Mouse (Mus musculus): ENCODE measurements around the gene Stra6.

Stra6 gene

DNA sequence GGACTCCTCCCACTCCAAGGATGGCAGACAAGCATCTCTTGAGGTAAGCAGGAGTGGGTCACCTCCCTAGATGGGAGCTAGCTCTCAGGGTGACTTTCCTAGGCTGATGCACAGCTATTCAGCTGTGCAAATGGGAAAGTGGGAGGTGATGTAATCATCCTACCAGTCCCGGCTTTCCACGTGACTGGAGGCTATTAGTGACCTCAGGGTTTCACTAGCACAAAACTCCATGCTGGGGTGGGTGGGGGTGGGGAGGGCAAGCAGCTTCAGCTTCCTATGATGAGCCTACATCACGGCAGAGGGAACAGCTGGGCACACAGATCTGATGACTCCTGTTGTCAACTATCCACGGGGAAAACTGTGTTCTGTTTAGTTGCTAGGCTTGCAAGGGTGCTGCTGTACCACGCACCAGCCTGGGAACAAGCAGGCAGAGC is 111.2 kb downstream of the Stra6 start:
- DNase-seq (ENCODE audit: low spot score): no peak

DNA sequence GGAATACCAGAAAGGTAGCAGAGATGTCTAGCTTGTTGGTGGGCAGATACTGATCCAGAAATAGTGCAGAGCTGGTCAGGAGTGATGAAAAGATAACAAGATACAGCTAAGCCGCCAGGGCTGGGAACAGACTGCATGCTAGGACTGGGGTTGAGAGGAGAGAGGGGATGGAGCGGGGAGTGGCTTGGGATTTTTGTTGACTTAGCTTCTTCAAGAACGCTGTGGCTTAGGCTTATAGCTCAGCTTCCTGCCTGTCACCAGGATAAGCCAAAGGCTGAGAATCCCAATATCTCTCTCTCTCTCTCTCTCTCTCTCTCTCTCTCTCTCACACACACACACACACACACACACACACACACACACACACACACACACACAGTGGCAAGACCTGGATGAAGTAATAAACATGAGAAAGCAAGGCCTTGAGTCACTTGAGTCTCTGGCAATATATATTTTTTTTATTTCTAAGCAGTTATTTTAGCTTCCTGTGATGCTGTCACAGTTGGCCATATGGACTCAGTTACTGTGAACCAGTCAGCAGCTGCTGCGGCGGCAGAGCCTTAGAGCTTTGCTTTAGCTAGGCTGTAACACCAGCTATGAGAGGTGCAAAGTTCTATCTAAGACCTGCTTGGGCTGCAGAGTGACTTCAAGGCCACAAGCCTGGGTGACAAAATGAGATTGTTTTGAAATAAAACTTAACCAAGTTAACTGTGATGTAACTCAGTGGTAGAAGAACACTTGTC is 112.3 kb downstream of the Stra6 start:
- no peak for DNase-seq (ENCODE audit: low spot score)

DNA sequence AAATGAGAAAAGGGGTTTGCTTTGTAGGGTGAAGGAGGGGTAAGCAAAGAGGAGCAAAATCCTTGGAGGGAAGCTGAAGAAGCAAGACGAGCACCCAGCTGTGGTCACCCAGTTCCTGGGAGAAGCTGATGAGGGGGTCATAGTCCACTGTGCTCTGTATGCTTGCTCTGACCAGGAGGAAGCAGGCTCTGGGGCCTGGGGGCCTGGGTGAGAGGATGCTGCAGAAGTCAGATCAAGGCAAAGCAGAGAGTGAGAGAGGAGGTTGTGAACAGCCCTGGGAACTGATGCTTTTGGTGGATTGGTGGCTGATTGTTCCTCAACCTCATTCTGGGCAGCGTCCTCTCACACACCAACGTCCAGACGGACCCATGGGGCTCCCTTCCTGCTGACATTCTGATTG is 113.6 kb downstream of the Stra6 start:
- DNase-seq (ENCODE audit: low spot score): no peak

DNA sequence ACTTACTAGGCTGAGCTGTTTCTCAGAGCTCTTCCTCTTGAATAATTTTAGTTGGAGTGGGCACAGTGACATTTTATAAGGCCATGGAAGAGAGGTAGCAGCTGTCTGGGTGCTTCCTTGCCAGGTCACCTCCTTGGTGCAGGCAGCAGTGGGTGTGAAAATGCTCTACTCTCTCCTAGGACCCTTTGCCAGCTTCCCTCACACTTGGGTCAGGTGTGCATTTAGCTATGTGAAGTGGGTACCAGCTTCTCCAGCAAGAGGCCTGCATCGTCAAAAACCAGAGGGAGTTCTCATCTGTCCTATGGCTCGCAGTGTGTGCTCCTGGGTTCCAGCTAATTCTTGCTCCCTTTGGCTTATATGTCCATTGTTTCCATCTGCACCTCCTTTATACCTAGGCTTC is 115.8 kb downstream of the Stra6 start:
- DNase-seq (ENCODE audit: low spot score): no peak

DNA sequence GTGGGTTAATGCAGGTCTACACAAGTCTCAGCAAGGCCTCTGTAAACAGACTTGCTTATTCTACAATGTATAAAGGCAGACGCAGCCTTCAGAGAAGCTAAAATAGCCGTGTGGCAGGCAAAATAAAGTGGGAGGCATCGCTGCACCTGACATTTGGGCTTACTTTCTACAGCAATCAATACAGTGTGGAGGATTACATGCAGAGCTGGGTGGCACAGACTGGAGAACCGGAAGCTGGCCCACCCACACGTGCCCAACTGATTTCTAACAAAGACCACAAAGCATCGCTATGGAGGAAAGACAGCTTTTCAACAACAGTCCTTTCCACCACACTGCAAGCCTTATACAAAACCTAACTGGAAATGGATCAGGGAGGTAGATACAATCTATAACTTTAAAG is 120.9 kb downstream of the Stra6 start:
- no peak for DNase-seq (ENCODE audit: low spot score)

DNA sequence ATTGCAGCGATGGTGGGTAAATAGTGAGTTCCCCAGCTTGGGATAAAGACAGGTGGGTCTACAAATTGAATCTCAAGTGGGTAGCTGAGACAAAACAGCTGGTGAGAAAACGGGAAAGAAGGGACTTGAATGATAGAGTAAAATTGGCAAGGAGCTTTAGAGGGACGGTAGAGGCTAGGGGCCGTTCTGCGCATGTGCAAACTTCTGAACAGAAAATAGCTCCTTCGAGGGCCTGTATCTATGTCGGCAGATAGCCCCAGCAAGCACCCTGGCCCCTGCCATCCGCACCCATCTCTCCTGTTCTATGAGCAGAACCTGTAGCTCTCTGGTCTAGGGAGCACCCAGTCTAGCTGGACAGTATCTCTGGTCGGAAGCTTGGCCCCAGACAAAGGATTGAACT is 130.6 kb downstream of the Stra6 start:
- no peak for DNase-seq (ENCODE audit: low spot score)

DNA sequence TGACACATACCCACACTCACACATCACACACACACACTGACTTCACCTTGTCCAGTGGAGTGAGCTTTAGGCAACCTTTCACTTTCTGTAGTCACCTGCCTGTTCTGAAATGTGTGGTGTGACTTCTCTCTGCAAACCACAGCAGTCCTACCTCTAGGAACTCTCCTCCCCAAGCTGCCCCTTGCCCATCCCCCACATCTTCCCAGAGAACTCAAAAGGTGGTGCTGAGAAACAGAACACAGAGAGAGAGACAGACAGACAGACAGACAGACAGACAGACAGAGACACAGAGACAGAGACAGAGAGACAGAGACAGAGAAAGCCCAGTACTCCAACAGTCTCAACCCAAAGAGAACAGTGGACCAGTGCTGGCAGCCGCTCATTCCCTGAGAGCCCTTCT is 132.1 kb downstream of the Stra6 start:
- no peak for DNase-seq (ENCODE audit: low spot score)

DNA sequence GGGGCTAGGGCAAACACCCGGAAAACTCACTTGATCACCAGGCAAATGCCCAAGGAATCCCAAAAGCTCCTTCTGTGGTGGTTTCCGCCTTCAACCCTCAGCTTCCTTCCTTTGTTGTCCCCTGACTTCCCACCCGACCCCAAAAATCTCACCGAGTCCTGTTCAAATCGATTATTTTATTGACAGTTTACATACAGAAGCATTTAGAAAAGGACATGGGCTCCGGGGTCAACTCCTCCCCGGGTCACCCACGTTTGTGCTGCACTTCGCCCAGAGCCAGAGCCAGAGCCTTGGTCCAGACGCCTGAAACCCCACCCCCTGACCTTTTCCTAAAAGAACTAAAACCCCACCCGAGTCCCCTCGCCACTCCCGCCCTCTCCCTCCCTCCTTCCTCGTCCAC is 132.6 kb downstream of the Stra6 start:
- no peak for DNase-seq (ENCODE audit: low spot score)

DNA sequence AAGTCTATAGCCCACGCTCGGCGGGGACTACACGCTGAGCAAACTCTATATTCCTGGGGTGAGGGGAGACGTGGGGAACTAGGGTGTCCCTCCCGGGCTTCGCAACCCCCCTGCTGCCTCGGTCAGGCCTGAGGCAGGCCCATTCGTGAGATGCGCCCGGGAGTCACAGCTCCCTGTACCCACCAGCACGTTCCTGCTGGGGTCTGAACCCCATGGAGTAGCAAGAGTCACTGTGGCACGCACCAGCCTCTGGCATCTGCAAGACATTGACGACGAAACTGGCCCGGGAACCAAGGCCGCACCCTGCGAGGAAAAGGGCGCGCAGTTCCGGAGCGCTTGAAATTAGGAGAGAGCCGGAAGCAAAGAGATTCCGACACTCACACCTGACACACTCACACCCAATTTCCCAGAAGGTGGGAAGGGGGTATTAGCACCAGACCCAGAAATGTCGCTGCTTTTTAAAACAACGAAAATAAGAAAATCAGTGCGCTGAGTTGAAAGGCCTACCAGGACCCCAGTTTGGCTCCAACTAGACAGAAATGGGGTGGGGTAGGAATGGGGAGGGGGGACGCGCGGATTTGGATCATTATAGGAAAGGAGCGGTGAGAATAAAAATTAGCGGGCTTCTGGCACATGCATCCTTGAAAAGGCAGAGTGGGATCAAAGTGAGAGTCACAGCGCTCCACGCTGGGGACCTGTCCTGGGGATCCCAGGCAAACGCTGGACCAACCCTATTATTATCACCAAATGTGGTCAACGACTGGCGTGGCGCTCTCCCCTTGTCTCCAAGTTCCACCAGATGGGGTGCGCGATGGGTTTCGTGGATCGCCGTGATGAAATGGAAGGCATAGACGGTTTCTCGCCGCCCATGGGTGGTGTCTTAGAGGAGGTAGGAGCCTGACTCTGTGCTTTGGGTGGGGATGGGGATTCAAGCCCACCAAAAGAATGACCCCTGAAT is 133.3 kb downstream of the Stra6 start:
- no peak for DNase-seq (ENCODE audit: low spot score)

DNA sequence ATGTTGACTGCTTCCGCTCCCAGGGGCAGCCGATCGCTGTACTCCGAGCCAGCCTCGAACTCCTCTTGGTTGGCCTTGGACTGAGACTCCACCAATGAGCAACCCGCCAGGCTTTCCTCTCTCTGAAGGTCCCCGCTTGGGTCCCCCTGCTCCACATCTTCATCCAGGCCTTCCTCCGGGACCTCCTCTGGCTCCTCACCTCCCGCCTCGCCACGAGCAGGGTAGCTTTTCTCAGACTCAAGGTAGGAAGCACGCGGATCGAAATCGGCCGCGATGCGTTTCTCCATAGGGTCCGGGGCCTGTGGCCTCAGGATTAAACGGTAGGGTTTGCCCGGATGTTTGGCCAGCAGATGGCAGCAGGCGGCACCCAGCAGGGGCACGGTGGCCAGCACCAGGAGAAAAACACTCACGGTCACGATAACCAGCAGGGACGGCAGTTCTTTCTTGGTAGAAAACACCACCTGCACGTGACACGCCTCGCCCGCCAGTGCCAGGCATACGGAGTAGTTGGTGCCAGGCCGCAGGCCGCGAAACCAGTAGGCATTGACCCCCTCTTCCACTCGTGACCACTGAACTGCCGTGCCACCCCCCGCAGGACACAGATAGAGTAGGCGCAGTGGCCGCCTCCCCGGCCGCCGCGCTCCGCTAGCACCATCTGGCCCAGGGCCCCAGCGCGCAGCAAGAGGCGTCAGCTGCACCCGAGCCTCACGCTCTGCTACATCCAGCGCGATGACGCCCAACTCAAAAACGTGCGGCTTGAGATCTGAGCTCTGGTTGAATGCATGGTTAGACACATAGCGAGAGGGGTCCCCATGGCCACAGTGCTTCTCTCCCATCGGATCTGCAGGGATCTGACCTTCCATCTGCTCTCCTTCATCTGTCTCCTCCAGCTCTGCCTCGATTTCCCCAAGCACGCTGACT is 134.5 kb downstream of the Stra6 start:
- DNase-seq (ENCODE audit: low spot score): no peak

DNA sequence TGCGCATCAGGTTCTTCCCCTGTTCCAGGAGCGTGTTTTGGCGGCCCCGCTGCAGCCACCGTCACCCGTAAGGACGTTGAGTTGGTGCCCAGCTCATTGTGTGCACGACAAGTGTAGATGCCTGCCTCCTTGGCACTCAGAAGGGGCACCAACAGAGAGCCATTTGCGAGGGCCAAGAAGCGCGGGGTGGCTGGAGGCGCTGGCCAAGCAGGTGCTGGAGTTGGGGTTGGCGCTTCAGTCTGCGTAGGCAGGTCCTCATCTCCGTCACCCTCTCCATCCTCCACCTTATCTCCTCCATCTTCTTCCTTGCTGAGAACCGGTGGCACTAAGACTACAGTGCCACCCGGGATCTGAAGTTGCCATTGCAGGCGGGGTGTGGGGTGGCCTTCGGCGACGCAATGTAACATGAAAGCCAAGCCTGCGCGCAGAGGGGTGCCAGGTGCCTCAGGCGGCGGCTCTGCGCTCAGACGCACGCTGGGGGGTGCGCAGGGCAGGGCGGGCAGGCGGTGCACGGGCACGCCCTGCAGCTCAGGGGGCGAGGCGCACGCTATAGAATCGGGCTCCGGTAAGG is 135.3 kb downstream of the Stra6 start:
- DNase-seq (ENCODE audit: low spot score): no peak

DNA sequence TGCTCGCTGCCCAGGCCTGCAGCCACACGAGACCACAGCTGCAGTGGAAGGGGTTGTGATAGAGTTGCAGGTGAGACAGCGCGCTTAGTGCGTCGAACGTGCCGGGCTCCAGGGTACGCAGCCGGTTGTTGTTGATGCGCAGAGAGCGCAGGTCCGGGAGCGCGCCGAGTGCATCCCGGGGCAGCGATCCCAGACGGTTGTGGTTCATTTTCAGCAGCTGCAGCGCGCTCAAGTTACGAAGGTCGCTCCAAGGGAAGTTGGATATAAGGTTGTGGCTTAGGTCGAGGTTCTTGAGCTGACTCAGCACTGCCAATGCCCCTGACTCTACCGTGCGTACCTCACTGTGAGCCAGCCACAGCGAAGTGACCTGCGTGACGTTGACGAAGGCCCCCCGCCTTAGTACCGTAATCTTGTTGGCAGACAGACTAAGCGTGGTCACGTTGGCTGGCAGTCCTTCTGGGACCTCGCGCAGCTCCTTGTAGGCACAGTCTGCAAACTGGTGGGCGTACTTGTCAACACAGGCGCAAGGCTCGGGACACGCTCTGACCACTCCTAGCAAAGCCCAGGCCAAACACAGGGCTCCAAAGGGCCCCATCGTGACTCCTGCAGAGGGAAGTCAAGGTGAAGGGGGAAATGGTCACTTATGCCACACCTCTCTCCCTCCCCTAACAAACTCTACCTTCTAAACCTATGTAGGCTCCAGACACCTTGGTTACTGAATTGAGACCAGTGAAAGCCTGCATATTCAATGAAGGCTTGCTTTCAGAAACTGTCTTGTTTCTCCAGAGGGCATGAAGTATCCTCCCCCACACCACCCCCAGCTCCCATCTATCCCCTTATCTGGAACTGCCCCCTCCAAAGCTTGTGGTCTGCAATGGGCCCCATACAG is 136.0 kb downstream of the Stra6 start:
- no peak for DNase-seq (ENCODE audit: low spot score)

DNA sequence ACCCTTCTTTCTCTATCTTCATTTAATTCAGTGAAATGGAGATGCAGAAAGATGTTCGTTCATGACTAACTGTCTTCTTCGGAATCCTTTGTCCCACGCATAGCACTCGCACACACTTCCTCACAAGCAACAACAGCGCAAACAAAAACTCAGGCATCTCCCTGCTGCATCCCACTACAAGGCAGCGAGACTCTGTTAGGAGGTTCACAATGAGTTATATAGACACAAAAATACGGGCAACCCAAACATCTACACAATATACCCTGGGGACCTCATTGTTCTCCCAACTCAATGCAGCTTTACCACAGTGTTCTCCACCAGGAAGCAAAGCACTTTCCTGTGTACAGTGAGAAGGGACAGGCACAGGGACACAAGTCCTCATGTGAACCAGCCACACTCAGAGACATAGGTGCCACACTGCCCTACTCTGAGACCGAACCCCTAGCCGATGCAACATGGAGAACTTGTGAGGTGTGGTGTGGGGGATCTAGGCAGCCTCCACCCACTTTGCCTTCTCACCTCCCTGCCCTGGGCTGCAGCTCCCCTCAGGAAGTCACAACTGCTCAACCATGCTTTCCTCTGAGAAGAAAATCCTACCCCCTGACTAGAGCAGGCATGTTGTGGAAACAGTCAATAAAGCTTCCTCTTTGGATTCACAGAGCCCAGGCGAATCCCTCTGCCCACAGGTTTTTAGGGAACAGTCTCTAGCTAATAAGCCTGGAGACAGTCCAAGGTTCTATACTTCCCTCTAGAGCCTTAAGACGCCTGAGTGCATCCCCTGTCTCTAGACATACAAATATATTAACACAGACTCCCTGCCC is 136.9 kb downstream of the Stra6 start:
- no peak for DNase-seq (ENCODE audit: low spot score)

DNA sequence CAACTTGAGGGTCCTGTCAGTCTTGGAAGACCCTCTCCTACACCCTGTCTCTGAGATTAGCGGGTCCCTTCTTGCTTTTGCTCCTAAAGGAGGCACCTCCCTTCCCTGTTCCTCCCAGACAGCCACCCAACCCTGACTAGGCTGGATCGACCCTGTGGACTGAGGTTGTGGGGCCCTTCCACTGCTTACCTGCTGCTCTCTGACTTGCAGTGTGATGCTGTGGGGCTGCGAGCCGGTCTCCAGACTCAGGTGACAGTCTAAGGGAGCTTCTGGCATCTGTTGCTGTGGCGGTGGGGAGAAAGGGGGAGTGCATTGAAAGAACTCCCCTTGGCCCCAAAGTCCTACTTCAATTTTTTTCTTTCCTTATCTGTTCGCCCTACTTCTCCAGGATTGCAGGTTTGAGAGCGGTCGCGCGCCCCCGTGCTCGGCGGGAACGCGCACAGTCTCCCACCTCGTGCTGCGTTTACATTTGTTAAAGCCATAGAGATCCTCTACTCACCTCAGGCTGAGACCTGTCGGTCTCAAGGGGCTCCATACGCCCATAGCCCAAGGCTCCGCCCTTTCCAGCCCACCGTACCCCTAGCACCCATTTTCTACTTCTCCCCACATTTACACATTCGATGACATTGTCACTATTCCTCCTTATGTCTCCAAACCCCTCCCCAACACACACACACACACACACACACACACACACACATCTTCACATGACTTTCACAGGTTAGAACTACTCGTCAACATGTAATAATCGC is 137.7 kb downstream of the Stra6 start:
- no peak for DNase-seq (ENCODE audit: low spot score)

DNA sequence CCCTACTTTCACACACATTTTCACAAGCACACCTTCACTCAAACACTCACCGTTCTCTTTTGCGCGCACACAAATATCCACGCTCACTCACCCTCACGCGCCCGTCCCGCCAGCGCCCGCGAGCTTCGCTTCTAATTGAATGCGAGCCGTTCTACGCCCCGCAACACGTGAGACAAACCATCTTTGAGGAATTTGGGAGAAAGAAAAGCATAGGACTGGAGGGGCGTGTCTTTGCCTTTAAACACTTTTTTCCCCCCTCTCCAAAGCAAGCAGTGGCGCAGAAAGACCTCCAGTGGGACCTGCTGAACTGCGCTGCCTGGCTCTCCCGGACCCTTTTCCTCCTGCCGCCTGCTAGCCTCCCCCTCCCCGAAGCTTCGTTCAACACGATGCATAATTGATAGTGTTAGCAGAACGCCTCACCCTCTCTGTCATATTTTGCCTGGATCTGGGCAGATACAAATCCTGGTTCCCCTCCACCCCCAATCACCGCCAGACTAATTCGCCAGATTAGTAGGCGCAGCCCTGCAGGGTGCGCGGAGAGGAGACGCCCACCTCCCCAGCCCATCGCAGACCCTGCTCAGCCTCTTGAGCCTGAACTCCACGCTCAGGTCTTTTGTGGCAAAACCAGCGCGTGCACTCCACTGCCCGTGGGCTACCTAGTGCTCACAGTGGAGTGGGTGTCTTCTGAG is 138.4 kb downstream of the Stra6 start:
- DNase-seq (ENCODE audit: low spot score): no peak

DNA sequence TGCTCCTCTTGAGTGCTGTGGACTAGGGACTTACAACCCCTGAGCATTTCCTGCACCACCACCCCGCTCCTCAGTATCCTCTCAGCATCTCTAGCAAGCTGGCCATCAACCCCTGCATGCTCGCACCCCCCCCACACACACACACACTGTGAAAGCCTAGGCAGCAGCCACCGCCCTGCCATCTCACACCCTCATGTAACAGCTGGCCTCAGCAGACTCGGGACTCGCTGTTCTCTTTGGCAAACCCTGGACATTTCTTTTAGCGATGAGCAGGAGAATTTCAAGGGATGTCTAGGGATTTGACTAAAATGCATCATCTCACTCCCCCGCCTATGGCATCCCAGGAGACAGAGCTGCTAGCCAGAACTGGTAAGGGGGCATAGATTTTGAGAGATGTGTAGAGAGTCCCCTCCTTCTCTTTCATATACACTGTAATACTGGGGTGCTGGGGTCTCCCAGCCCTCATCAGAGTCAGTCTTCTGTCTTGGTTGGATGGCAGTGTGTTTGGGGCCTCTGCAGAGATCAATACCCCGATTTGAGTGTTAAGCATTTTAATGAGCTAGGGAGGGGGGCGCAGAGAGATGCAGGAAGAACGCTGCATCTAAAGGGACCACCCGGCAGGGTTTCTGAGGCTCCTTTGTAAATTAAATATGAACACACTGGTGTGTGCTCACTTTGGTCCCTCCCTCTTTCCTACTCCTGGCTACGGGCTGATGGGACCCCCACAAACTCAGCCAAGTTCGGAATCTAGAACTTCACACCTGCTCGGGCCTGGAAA is 139.3 kb downstream of the Stra6 start:
- DNase-seq (ENCODE audit: low spot score): no peak

Measured in layer of hippocampus, adult 9-10 months (tissue).